Mouse (Mus musculus) testis, postnatal 14 days (tissue): ENCODE measurements around the gene Gm10490.
"Not testable (repeated sequence)": the region's sequence is repeated elsewhere in the genome, so short reads cannot be mapped to it uniquely, and the experiment has no call there.

Source experiments
- DNase-seq: peaks from one replicate; pipeline ENCODE4 v3.0.0; 2021; ENCODE audit warnings: low spot score

Gm10490 gene

DNA sequence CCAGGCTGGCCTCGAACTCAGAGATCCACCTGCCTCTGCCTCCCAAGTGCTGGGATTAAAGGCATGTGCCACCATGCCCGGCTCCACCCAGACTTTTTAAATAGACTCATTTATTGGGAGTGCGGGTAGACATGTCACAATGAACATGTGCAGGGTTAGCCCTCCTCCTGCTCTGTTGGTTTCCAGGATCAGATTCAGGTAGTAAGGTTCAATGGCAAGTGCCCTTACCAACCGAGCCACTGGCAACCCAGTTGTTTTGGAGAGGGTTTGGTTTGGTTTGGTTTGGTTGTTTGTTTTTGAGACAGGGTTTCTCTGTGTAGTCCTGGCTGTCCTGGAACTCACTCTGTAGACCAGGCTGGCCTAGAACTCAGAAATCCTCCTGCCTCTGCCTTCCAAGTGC, at the start of gene Gm10490:
TSS of gene Gm10490 (plus strand) at position 301 of the 400 bp plus-strand sequence.
- not testable (repeated sequence) for DNase-seq

GRCm38 (mm10) chrX:7863181-7863580, 46.2 kb upstream of the Gm10490 start:
- no peak for DNase-seq

DNA sequence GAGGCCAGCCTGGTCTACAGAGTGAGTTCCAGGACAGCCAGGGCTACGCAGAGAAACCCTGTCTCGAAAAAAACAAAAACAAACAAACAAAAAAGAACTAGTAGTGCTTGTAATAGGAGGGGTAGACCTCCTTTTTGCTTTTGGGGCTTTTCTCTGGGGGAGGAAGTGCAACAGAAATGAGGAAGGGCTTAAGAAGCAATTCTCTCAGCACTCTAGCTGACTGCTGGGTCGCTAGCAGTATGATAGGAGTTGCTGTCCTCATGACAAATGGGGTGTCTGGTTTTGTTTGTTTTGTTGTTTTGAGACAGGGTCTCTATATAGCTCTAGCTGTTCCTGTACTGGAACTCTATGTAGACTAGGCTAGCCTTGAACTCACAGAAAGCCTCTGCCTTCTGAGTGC, 44.8 kb upstream of the Gm10490 start:
- no peak for DNase-seq

GRCm38 (mm10) chrX:7865343-7865742, 44.0 kb upstream of the Gm10490 start:
- no peak for DNase-seq

DNA sequence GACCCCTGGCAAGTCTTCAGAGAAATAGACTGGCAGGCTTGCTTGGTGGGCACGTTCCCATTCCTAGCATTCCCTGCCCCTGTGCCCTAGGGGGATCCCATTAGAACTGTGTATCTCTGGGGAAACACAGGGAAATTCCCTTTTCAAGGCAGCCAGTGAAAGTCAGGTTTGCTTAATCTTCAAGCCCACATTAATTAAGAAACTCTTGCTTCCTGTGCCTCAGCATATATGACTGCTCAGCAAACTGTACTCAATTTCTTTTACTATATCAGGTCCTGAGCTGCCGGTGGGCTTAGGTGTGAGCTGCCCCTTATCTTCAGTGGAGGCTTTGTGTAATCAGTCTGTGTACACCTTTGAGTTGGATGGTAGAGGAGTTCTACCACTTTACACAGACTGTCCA, 43.6 kb upstream of the Gm10490 start:
- no peak for DNase-seq

DNA sequence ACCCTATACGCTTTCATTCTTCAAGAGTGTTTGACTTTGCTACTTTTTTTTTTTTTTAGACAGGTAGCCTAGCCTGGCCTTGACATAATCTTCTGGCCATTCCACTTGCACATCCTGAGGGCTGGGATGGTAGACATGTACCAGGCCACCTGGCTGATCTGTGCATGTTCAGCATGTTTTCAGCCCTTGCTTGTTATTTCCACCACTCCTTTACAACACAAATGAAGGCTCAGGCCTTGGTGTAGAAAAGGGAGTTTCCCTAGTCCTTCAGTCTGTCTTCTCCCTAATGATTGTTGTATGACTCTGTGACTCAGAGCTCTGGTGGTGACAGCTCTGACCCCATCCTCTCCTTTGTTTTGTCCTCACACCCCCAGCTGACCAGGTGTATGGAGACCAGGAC, 42.2 kb upstream of the Gm10490 start:
- DNase-seq: no peak

DNA sequence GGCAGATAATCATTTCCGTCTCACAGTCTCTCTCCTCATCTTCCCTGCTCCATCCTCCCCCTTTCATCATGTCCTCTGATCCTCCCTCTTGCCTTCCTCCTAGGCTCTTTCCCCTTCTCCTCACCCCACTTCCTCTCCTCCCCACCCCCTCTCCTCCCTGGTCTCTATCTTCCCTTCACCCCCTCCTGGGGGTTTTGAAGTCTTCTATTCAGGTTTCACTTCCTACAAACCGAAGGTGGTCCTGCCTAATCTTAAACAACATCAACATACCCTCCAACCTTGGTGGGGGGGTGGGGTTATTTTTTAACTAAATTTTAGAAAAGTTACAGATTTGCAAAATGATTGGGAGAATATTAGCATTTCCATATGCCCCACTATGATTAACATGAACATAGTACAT, 40.8 kb upstream of the Gm10490 start:
- no peak for DNase-seq

DNA sequence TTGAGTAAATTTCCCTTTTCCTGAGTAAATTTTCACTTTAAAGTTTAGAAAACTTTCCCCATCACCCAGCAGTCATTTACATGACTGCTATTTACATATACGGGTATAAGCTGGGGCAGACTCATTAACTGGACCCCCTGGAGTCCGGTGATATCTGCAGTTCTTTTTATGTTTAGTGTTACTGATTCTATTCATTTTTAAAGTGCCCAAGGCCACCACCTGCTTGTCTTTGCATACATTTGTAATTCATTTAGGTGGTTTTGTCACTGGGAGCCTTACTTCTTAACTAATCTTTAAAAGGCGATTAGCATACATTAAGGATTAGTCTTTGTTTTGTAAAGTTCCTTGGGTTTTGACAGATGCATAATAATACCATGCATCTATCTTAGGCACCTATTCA, 39.5 kb upstream of the Gm10490 start:
- no peak for DNase-seq

- DNase-seq: peak; percentile 84
Measured at GRCm38 (mm10) chrX:7878007-7878419, 31.3 kb upstream of the Gm10490 start, which contains the start of gene Pim2. Gene Pim2 (plus strand): TSS chrX:7878262.

- no peak for DNase-seq
Measured at GRCm38 (mm10) chrX:7878495-7878894, 30.8 kb upstream of the Gm10490 start.

GRCm38 (mm10) chrX:7879819-7880218, 29.5 kb upstream of the Gm10490 start:
- peak; percentile 52 for DNase-seq

DNA sequence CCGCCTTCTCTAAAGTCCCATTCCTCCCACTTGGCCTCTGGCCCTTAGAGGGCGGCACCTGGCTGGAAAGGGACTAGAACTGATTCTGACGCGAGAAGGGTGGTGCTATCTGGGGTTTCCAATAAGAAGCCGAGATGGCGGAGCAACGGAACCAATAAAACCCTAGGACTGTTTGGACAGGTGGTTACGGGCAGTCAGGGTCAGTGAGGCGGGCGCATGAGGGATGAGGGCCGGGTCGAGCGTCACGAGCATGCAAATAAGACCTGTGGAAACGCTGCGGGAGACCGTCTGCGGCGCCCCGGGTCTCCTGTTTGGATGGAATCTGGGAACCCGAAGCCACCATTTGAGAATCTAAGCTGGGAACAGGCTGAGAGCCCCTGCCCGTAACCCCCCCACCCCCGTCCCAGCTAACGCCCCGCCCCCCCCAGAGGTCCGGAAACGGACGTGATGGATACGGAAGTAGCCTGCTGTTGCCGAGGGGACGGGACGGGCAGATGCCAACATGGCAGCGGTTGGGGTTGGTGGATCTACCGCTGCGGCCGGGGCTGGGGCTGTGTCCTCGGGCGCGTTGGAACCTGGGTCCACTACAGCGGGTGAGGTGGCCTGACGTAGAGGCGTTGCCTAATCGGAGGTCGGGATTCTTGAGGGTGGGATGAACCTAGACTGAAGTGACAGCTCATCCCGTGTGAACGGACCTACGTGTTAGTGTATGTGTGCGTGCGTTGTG, 25.3 kb upstream of the Gm10490 start, which contains the start of gene Slc35a2:
TSS of gene Slc35a2 (plus strand) at position 188 of the 727 bp plus-strand sequence.
- DNase-seq: peak; percentile 84

DNA sequence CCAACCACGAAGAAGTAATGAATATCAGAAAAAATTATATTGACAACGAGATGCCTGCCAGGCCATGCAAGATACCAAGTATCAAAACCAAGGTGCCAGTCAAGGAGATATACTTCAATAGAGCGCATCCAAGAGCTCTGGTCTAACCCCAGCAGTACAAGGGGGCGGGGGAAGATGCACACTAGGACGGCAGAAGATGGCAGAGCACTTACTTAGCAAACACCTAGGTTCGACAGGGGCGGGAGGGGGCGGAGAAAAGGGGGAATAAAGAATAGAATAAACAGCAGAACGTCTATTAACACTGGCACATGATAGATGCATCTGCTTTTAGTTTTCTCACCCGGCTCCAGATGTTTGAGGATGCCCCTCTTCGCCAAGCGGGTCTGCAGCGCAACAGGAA, 11.1 kb upstream of the Gm10490 start:
- DNase-seq: no peak

GRCm38 (mm10) chrX:7898880-7899874, 10.2 kb upstream of the Gm10490 start, which contains the start of the genes Pqbp1 and Timm17b:
Gene Pqbp1 (minus strand): TSS chrX:7899269.
Gene Timm17b (plus strand): TSS chrX:7899357.
- peak; percentile 91 for DNase-seq

- no peak for DNase-seq
Measured at GRCm38 (mm10) chrX:7904441-7904840, 4.9 kb upstream of the Gm10490 start.

DNA sequence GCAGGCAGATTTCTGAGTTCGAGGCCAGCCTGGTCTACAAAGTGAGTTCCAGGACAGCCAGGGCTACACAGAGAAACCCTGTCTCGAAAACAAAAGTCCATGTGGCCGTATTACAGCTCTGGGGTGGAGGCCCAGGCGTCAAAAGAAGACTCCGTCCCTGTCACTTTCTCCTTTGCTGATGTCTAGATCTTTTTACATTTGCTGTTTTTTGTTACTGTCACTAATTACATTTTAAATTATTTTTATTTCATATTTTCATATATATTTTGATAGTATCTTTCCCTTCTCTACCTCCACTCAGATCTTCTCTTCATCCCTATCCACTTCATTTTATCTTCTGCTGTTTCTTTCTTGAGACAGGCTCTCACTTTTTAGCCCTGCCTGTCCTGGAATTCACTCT, 1.6 kb upstream of the Gm10490 start, which contains the start of gene Gm10491:
TSS of gene Gm10491 (minus strand) at position 101 of the 400 bp plus-strand sequence.
- no peak for DNase-seq

- DNase-seq: no peak
Measured at GRCm38 (mm10) chrX:7910473-7910872, 1.1 kb downstream of the Gm10490 start.

DNA sequence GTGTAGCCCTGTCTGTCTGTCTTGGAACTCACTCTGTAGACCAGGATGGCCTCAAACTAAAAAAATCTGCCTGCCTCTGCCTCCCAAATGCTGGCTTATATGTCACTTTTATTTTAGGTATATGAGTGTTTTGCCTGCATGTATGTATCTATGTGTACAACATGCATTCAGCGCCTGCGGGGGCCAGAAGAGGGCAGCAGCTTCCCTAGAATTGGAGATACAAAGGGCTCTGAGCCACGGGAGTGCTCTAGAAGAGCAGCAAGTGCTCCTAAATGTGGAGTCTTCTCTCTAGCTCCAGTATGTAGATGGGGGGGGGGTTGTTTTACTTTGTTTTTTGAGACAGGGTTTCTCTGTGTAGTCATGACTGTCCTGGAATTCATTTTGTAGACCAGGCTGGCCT, 6.3 kb downstream of the Gm10490 start:
- not testable (repeated sequence) for DNase-seq

DNA sequence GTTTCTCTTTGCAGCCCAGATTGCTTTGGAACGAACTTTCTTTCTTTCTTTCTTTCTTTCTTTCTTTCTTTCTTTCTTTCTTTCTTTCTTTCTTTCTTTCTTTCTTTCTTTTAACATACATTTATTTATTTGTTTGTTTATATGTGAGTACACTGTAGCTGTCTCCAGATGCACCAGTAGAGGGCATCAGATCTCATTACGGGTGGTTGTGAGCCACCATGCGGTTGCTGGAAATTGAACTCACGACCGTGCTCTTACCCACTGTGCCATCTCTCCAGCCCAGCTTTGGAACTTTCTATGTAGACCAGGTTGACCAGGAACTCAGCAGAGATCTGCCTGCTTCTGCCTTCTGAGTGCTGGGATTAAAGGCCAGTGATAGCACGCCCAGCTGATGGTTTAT, 8.6 kb downstream of the Gm10490 start:
- DNase-seq: not testable (repeated sequence)

GRCm38 (mm10) chrX:7919601-7920383, 10.4 kb downstream of the Gm10490 start, which contains the start of gene Pcsk1n:
Gene Pcsk1n (plus strand): TSS chrX:7919822.
- no peak for DNase-seq

DNA sequence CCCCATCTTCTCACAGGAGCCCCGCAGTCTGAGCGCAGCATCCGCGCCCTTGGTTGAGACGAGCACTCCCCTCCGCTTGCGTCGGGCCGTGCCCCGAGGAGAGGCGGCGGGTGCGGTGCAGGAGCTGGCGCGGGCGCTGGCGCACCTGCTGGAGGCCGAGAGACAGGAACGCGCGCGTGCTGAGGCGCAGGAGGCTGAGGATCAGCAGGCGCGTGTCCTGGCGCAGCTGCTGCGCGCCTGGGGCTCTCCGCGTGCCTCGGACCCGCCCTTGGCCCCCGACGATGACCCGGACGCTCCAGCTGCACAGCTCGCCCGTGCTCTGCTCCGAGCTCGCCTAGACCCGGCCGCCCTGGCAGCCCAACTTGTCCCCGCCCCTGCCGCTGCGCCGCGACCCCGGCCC, 12.7 kb downstream of the Gm10490 start:
- peak; percentile 45 for DNase-seq

DNA sequence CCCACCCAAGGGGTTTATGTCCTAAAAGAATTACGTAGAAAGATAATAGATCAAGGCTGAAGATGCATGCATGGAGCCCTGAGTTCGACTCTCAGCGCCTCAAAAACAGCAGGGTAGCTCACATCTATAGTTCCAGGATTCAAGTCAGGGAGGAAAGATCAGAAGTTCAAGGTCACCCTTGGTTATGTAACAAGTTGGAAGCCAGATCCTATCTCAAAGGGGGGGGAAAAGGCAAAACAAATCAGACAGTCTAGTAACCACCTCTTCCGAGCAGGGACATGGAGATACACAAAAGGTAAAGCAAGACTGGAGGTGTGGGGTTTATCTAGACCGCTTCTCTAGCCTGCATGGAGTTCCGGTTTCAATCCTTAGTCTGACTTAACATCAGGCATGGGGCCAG, 16.9 kb downstream of the Gm10490 start:
- no peak for DNase-seq
